Mouse (Mus musculus): ENCODE data around the gene Mamdc2. TPM values are rescaled to one million over a fixed set of nuclear protein-coding genes. Genes with fewer than 3 reads are reported as not detected.
A peak's percentile ranks its signal among the peaks of the same experiment; 100 is the strongest.

Mamdc2 gene
- polyA plus RNA-seq, 1 experiment from 2014 or later, result 1.4 TPM

DNA sequence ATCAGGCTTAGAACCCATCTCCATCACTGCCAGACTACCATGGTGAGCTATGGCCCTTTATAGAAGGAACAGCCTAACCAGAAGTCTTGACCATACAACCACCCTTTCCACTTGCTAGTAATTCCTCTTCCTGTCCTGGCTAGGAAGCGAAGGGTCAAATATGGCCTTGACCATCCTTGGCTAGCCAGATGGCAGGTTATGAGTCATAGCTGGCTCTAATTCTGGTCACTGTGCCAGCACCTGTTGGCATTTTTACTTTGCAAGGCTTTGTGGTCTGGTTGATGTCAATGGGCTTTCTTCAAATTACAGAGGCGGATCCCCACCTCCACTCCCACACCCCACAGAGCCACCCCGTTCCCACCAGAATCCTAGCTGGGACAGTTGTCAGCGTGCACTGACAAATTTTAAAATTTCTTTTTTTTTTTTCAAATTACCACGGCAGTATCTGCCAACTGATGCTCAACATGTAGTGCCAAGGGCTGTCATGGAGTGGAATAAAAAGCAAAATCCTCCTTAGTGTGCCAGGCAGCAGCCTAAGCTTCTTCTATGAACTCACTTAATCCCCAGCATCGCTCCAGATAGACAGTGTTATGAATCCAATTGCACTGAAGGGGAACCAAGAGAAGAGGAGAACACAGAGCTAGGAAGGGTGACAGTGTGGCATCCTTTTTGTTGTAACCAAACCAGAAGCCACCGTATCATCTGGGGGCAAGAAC lies 73.1 kb downstream of the Mamdc2 start:
- Histone ChIP-seq H3K4me2 (no peak overlapping the region), H3K9ac (no peak overlapping the region), H3K27me3 (no peaks in the 10 kb centered on the region), H3K36me3 (no peaks in the 10 kb centered on the region), H3K27ac (replicated peaks) (no peak overlapping the region), H3K9me3 (no peaks in the 10 kb centered on the region), H3K4me3 (no peak overlapping the region), H3K4me1 (replicated peaks) (peaks cover 9% of the 10 kb centered on the region; the same call in 1 of the 2 replicates)
- no peak for ATAC-seq (ENCODE audit: low FRiP score, low read depth)
- WGBS, result 84% methylated on average over 7 of the region's 7 CpGs

DNA sequence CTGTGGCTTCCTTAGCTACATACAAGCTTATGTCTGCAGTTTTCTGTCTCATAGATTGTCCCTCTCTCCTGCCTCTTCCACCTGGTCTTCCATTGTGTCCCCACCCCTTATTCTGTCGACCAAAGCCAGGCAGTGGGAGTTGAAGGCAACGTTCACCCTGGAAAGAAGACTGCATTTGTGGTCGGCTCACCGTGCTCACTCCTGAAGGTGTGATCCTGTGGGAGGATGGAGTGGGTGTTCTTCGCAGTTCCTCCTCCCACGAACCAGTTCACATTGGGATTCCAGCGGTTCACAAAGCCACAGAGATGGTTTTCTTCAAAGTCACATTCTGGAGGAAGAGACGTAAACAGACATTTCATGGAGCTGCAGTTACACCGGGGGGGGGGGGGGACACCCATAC lies 74.5 kb downstream of the Mamdc2 start:
- Histone ChIP-seq H3K27ac (replicated peaks) (no peak overlapping the region), H3K27me3 (no peaks in the 10 kb centered on the region), H3K4me3 (no peak overlapping the region), H3K9me3 (no peaks in the 10 kb centered on the region), H3K4me2 (no peak overlapping the region), H3K36me3 (no peaks in the 10 kb centered on the region), H3K4me1 (replicated peaks) (peaks cover 6% of the 10 kb centered on the region; the same call in 1 of the 2 replicates), H3K9ac (no peak overlapping the region)
- 75% methylated on average over 9 of the region's 9 CpGs for WGBS
- no peak for ATAC-seq (ENCODE audit: low FRiP score, low read depth)

DNA sequence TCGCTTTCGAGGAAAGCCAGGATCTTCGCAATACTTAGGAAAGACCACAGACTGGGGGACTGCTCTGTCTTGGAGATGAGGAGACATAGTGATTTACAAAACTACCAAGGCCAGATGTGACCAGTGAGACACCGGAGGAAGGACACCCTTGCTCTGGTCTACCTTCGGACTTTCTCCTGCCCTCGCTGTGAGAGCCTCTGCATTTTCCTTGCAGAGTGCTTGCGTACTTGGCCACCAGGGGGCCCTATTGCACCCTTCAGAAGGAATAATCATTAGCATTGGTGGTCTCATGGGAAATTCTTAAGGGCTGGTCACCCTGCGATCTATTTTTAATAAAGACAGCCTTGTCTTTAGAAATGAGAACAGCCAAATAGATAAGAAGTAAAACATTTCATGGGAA lies 75.0 kb downstream of the Mamdc2 start:
- Histone ChIP-seq H3K27me3 (no peaks in the 10 kb centered on the region), H3K27ac (replicated peaks) (no peak overlapping the region), H3K4me2 (no peak overlapping the region), H3K4me1 (replicated peaks) (peaks cover 6% of the 10 kb centered on the region; the same call in 1 of the 2 replicates), H3K9me3 (no peaks in the 10 kb centered on the region), H3K4me3 (no peak overlapping the region), H3K36me3 (no peaks in the 10 kb centered on the region), H3K9ac (no peak overlapping the region)
- peak; percentile 65; the same call in 1 of the 2 replicates for ATAC-seq (ENCODE audit: low FRiP score, low read depth)
- WGBS, result 47% methylated on average over 8 of the region's 8 CpGs

DNA sequence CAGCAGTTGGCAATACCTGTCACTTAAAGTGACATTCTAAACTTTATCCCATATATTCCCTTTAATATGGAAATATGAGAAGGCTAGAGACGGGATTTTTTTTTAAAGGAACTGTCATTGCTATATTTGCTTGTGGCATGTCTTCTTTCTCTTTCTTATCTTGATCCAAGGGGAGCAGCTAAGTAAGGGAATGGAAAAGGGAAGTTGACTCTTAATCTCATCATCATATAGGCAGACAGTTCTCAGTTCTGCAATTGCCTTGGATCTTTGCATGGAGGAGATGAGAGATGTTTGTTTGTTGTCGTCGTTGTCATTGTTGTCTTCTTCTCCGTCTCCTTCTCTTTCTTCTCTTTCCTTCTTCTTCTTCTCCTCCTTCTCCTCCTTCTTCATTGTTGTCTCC lies 79.0 kb downstream of the Mamdc2 start:
- no peak for ATAC-seq (ENCODE audit: low FRiP score, low read depth)
- Histone ChIP-seq H3K9ac (no peak overlapping the region), H3K4me1 (replicated peaks) (no peaks in the 10 kb centered on the region), H3K27me3 (no peaks in the 10 kb centered on the region), H3K4me3 (no peak overlapping the region), H3K4me2 (no peak overlapping the region), H3K9me3 (no peaks in the 10 kb centered on the region), H3K27ac (replicated peaks) (no peak overlapping the region), H3K36me3 (no peaks in the 10 kb centered on the region)
- 91% methylated on average over 4 of the region's 4 CpGs for WGBS

DNA sequence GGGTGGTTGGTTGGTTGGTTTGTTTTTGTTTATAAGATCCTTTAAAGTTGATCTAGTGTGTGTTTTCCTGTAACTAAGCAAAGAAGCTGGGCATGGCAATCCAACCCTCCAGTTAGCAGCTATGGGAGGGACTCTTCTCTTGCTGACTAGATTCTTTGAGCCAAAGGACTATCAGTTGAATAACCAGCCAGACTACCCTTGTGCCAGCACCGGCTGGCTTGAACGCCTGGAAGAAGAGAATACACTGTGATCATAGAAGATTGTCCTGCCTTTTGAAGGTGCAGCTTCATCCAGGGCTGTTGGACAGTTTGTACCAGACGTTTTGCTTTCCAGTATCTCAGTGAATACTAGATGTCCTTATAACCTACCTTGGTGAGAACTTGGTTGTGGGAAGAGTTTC lies 86.2 kb downstream of the Mamdc2 start:
- Histone ChIP-seq H3K9me3 (no peaks in the 10 kb centered on the region), H3K27ac (replicated peaks) (no peak overlapping the region), H3K4me3 (no peak overlapping the region), H3K4me1 (replicated peaks) (no peaks in the 10 kb centered on the region), H3K4me2 (no peak overlapping the region), H3K27me3 (no peaks in the 10 kb centered on the region), H3K36me3 (no peaks in the 10 kb centered on the region), H3K9ac (no peak overlapping the region)
- 90% methylated on average over 3 of the region's 3 CpGs for WGBS
- ATAC-seq (ENCODE audit: low FRiP score, low read depth), result no peak

DNA sequence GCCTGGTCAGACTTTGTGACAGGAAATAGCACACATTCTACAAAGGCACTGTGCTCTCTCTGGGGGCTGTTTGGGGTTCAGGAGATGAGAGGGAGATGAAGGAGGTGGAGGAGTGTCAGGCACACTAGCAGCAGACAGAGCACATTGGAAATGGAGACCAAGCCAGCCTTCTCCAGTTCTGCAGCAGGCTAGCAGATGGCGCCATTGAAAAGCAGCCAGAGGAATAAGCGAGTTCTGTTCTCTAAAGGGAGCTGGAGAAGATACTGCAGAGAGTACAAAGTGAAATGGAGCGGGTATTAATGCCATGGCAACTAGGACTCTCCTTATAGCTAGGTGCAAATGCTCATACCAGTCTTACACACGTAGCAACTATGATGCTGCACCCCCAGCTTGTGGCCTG lies 87.1 kb downstream of the Mamdc2 start:
- H3K27me3 ChIP-seq, result no peaks in the 10 kb centered on the region
- no peaks in the 10 kb centered on the region for H3K4me1 ChIP-seq (replicated peaks)
- WGBS, result 60% methylated on average over 4 of the region's 4 CpGs
- no peak overlapping the region for H3K4me2 ChIP-seq
- H3K27ac ChIP-seq (replicated peaks), result no peak overlapping the region
- no peak overlapping the region for H3K4me3 ChIP-seq
- no peak overlapping the region for H3K9ac ChIP-seq
- no peaks in the 10 kb centered on the region for H3K36me3 ChIP-seq
- 0 out of 2 replicates have a peak, but pooled peaks have one; percentile 48 for ATAC-seq (ENCODE audit: low FRiP score, low read depth)
- H3K9me3 ChIP-seq, result no peaks in the 10 kb centered on the region

DNA sequence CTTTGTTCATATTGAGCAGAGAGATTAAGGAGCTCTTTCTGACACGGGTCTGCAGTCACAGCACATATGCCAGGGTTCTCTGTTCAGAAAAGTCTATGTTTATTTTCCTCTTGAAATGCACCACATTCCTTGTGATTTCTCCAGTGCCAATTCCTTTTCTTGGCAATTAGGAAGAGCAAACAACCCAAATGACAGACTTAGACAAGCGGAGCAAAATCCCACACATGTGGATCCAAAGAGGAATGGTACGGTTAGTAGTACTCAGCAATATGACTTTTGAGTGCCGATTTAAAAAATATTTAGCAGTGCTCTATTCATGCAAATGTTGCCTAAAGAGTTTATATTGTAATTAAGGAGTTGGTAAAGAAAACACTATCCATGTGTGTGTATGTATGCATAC lies 87.7 kb downstream of the Mamdc2 start:
- no peak for ATAC-seq (ENCODE audit: low FRiP score, low read depth)
- Histone ChIP-seq H3K9ac (no peak overlapping the region), H3K4me2 (no peak overlapping the region), H3K27ac (replicated peaks) (no peak overlapping the region), H3K9me3 (no peaks in the 10 kb centered on the region), H3K36me3 (no peaks in the 10 kb centered on the region), H3K27me3 (no peaks in the 10 kb centered on the region), H3K4me1 (replicated peaks) (no peaks in the 10 kb centered on the region), H3K4me3 (no peak overlapping the region)
- WGBS, result 92% methylated on average over 4 of the region's 4 CpGs

DNA sequence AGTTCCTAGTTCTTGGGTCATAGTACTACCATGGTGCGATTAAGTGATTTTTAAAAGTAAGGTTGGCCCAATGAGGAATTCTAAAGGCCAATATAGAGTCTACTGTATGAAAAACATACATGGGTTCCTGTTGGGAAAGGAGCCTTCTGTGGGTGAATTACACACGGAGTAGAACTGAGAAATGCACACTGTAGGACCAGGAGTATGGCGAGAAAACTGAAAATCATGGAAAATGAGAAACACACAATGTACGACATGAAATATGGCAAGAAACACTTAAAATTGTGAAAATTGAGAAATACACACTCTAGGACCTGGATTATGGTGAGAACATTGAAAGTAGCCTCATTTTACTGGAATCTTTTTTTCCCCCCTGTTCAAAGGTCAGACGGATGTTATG lies 91.0 kb downstream of the Mamdc2 start:
- no peak overlapping the region for H3K4me3 ChIP-seq
- WGBS, result 87% methylated on average over 5 of the region's 5 CpGs
- no peak for ATAC-seq (ENCODE audit: low FRiP score, low read depth)
- no peak overlapping the region for H3K27ac ChIP-seq (replicated peaks)
- H3K4me1 ChIP-seq (replicated peaks), result no peaks in the 10 kb centered on the region
- no peaks in the 10 kb centered on the region for H3K36me3 ChIP-seq
- H3K9ac ChIP-seq, result no peak overlapping the region
- H3K4me2 ChIP-seq, result no peak overlapping the region
- no peaks in the 10 kb centered on the region for H3K9me3 ChIP-seq
- H3K27me3 ChIP-seq, result no peaks in the 10 kb centered on the region

DNA sequence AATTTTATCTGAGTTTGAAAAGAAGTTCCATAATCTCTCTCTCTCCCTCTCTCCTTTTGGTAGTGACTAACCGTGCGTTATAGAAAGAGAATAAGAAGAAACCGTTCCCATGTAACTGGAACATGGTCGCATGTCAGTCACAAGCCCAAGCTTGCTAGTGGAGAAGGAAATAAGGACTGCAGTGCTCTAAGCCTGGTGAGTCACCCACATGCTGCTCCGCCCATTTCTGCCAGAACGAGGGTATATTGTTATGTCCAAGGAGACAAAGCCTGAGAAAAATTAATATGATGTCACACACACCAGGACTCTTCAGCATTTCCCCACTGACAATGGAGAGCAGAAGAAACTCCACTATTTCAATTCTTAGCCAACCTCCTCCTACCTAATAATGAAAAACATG lies 93.5 kb downstream of the Mamdc2 start:
- WGBS, result 91% methylated on average over 6 of the region's 6 CpGs
- Histone ChIP-seq H3K27ac (replicated peaks) (no peak overlapping the region), H3K9ac (no peak overlapping the region), H3K36me3 (no peaks in the 10 kb centered on the region), H3K27me3 (no peaks in the 10 kb centered on the region), H3K4me3 (no peak overlapping the region), H3K4me2 (no peak overlapping the region), H3K4me1 (replicated peaks) (no peaks in the 10 kb centered on the region), H3K9me3 (no peaks in the 10 kb centered on the region)
- no peak for ATAC-seq (ENCODE audit: low FRiP score, low read depth)

DNA sequence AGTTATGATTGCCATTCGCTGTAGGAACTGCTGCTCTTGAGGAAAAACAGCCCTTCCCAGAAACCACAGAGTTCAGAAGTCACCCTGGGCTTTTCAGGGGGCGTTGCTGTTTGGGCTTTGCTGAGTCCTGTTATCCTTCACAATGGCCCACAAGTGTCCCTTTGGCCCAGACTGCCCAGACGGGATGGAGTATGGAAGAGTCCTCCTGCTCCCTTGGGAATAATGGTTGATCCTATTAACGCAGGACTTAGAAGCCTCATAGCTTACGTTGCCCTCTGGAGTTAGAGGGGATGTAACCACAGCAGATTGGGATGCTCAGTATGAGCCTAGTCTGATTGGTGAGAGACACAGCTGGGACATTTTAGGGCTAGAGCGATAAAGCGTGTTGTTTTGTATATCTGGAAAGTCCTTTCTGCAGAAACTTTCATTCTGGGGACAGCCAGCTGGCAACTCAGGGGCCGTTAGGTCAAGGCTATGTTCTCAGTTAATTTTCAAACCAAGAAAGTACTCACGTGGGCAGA lies 94.3 kb downstream of the Mamdc2 start:
- WGBS, result 72% methylated on average over 9 of the region's 9 CpGs
- no peaks in the 10 kb centered on the region for H3K4me1 ChIP-seq (replicated peaks)
- H3K9ac ChIP-seq, result no peak overlapping the region
- H3K4me2 ChIP-seq, result no peak overlapping the region
- no peak overlapping the region for H3K4me3 ChIP-seq
- no peak for ATAC-seq (ENCODE audit: low FRiP score, low read depth)
- H3K27ac ChIP-seq (replicated peaks), result no peak overlapping the region
- H3K9me3 ChIP-seq, result no peaks in the 10 kb centered on the region
- no peaks in the 10 kb centered on the region for H3K36me3 ChIP-seq
- H3K27me3 ChIP-seq, result no peaks in the 10 kb centered on the region

DNA sequence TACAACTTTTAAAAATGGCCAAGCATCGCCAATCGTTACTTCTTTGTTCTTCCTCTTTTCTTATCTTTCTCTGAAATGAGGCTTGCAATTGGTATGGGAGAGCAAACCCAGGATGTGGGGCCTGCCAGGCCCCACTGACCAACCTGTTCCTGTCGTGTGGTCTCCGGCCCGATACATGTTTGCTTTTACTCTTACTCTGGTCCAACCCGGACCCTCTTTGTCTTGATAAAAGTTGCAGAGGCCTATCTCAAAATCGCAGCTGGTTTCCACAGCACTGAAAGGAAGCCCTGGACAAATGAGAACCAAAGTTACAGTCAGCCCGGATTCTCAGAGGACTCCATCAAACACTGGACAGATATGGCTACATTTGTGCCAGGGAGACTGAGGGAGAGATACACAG lies 95.1 kb downstream of the Mamdc2 start:
- ATAC-seq (ENCODE audit: low FRiP score, low read depth), result no peak
- Histone ChIP-seq H3K36me3 (no peaks in the 10 kb centered on the region), H3K9ac (no peak overlapping the region), H3K4me2 (no peak overlapping the region), H3K4me3 (no peak overlapping the region), H3K9me3 (no peaks in the 10 kb centered on the region), H3K27ac (replicated peaks) (no peak overlapping the region), H3K27me3 (no peaks in the 10 kb centered on the region), H3K4me1 (replicated peaks) (no peaks in the 10 kb centered on the region)
- WGBS, result 79% methylated on average over 8 of the region's 8 CpGs

DNA sequence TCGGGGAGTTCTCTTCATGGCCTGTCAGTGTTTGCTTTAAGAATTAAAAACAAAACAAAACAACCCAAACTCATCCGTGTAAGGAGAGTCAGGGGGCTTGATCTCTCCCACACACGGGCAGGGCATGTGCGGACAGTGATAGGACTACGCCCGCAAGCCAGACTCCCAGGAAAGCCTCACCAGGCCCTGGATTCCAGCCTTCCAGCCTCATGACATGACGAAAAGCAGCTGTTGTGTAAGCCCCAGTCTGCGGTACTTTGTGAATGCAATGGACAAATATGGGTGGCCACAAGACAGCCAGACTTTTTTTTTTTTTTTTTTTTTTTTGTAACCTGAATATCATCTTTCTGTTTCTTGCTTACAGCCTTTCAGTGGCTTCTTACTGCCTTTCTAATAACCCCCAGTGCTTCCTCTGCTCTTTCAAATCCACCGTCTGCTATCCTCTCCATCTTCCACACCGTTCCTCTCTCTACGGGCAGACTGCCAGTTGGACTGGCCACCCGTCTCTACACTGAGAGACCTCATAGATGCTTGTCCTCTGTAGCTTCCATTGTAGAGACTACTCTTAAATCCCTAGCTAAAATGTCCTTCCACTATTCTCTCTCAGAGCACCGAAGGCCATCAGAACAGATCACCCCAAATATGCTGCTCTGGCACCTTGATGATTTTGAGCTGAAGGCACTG lies 96.3 kb downstream of the Mamdc2 start:
- no peak for ATAC-seq (ENCODE audit: low FRiP score, low read depth)
- no peaks in the 10 kb centered on the region for H3K36me3 ChIP-seq
- no peak overlapping the region for H3K27ac ChIP-seq (replicated peaks)
- no peaks in the 10 kb centered on the region for H3K9me3 ChIP-seq
- H3K4me2 ChIP-seq, result no peak overlapping the region
- no peaks in the 10 kb centered on the region for H3K4me1 ChIP-seq (replicated peaks)
- H3K4me3 ChIP-seq, result no peak overlapping the region
- 88% methylated on average over 13 of the region's 13 CpGs for WGBS
- no peaks in the 10 kb centered on the region for H3K27me3 ChIP-seq
- H3K9ac ChIP-seq, result no peak overlapping the region

All from hindbrain, embryonic 15.5 days (tissue).